30 mouse cellular contexts compared by ENCODE assay signal in the genomic region with DNA sequence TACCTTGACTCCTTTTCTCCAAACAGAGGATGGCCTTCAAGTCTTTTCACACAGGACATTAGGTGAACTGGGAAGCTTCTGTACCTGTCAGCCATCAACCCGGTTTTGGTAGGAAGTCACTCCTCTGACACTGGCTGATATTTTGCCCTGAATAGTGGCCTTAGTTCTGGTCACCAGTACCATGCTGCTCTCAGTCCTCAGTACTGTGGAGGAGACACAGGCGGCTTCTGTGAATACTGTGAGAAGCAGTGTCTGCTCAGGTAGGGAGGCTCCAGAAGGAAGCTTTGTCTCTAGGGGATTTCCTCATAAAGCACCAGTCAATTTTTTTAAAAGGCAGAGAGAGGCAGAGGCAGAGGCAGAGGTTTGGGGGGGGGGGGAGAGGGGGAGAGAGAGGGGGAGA.
DNase-seq lines count a peak whose midpoint lies in the region; ATAC-seq lines count a peak whose summit lies in the region.
"Had no signal": no experiment of that assay in that cellular context is flagged by ENCODE, and none has a peak within 500 bp of the region (broad histone marks: within the 10 kb centered on the region; RNA-seq: fewer than 3 reads in every experiment).

No protein-coding gene starts in this region.

- H3K4me1 ChIP-seq in hindbrain, embryonic 12.5 days, result peaks cover 39% of the 10 kb centered on the region
- H3K4me1 ChIP-seq in hindbrain, embryonic 14.5 days (replicated peaks; ENCODE audit: control insufficient read depth, insufficient read depth, low read length), result peaks cover 21% of the 10 kb centered on the region
- H3K4me1 ChIP-seq in neural tube, embryonic 13.5 days (replicated peaks), result peaks cover 53% of the 10 kb centered on the region
- peaks cover 61% of the 10 kb centered on the region for H3K4me1 ChIP-seq in embryonic facial prominence, embryonic 13.5 days
- peaks cover 64% of the 10 kb centered on the region for H3K4me1 ChIP-seq in limb, embryonic 15.5 days

- DNase-seq in hindbrain, embryonic 14.5 days (ENCODE audit: low spot score), result no peak
- no peak for DNase-seq in neural tube, embryonic 10.5 days (ENCODE audit: extremely low spot score, low spot score)
- DNase-seq in T-cell, adult 2 months (ENCODE audit: low spot score), result no peak
- no peak for DNase-seq in ovary, postnatal 36 days (ENCODE audit: low spot score)
- DNase-seq: adrenal gland, postnatal 14 days; B cell, adult 2 months; cerebellum, adult 11-12 months; cerebellum, adult 9-11 months; embryo, embryonic 11 days; gastrocnemius, postnatal 14 days; heart, postnatal 14 days; kidney, adult 11 months; kidney, postnatal 36 days; left cerebral cortex, postnatal 4 days; liver, postnatal 0 days; lung, postnatal 36 days; right cerebral cortex, adult 18-20 months; spleen, adult 18-20 months; thymus, postnatal 14 days had no signal

- no peak overlapping the region for H3K9ac ChIP-seq in hindbrain, embryonic 12.5 days
- H3K9ac ChIP-seq in hindbrain, embryonic 14.5 days, result no peak overlapping the region
- H3K9ac ChIP-seq in neural tube, embryonic 13.5 days, result no peak overlapping the region
- H3K9ac ChIP-seq in embryonic facial prominence, embryonic 13.5 days, result no peak overlapping the region
- no peak overlapping the region for H3K9ac ChIP-seq in limb, embryonic 15.5 days
- H3K9ac ChIP-seq: embryonic facial prominence, embryonic 15.5 days; liver, embryonic 12.5 days; liver, postnatal 0 days had no signal

- H3K36me3 ChIP-seq in hindbrain, embryonic 12.5 days, result no peaks in the 10 kb centered on the region
- H3K36me3 ChIP-seq in hindbrain, embryonic 14.5 days (replicated peaks; ENCODE audit: control insufficient read depth, insufficient read depth), result no peaks in the 10 kb centered on the region
- no peaks in the 10 kb centered on the region for H3K36me3 ChIP-seq in neural tube, embryonic 13.5 days
- H3K36me3 ChIP-seq in embryonic facial prominence, embryonic 13.5 days, result no peaks in the 10 kb centered on the region
- no peaks in the 10 kb centered on the region for H3K36me3 ChIP-seq in limb, embryonic 15.5 days
- H3K36me3 ChIP-seq: embryonic facial prominence, embryonic 15.5 days; liver, embryonic 12.5 days had no signal

- H3K4me2 ChIP-seq in hindbrain, embryonic 12.5 days (replicated peaks), result no peak overlapping the region
- no peak overlapping the region for H3K4me2 ChIP-seq in hindbrain, embryonic 14.5 days (replicated peaks)
- H3K4me2 ChIP-seq in neural tube, embryonic 13.5 days, result no peak overlapping the region
- no peak overlapping the region for H3K4me2 ChIP-seq in embryonic facial prominence, embryonic 13.5 days
- no peak overlapping the region for H3K4me2 ChIP-seq in limb, embryonic 15.5 days
- H3K4me2 ChIP-seq: embryonic facial prominence, embryonic 15.5 days; liver, embryonic 12.5 days had no signal

- H3K27ac ChIP-seq in hindbrain, embryonic 12.5 days, result peak overlapping the region; percentile 40; the same call in 1 of the 2 replicates
- H3K27ac ChIP-seq in hindbrain, embryonic 14.5 days, result no peak overlapping the region
- peak overlapping the region; percentile 83 for H3K27ac ChIP-seq in neural tube, embryonic 13.5 days (replicated peaks)
- H3K27ac ChIP-seq in embryonic facial prominence, embryonic 13.5 days, result 0 out of 2 replicates have a peak overlapping the region, but pooled peaks have one; percentile 5
- peak overlapping the region; percentile 74 for H3K27ac ChIP-seq in limb, embryonic 15.5 days
- H3K27ac ChIP-seq: embryonic facial prominence, embryonic 15.5 days; layer of hippocampus, adult 2 months; liver, embryonic 12.5 days had no signal

- H3K27me3 ChIP-seq in hindbrain, embryonic 12.5 days, result no peaks in the 10 kb centered on the region
- no peaks in the 10 kb centered on the region for H3K27me3 ChIP-seq in hindbrain, embryonic 14.5 days (ENCODE audit: control insufficient read depth, insufficient read depth, low read length)
- H3K27me3 ChIP-seq in neural tube, embryonic 13.5 days, result no peaks in the 10 kb centered on the region
- no peaks in the 10 kb centered on the region for H3K27me3 ChIP-seq in embryonic facial prominence, embryonic 13.5 days
- no peaks in the 10 kb centered on the region for H3K27me3 ChIP-seq in limb, embryonic 15.5 days
- H3K27me3 ChIP-seq: embryonic facial prominence, embryonic 15.5 days; liver, embryonic 12.5 days; Patski had no signal

- ATAC-seq in hindbrain, embryonic 12.5 days (ENCODE audit: low FRiP score), result no peak
- ATAC-seq in hindbrain, embryonic 14.5 days (ENCODE audit: low FRiP score), result no peak
- no peak for ATAC-seq in neural tube, embryonic 13.5 days (ENCODE audit: low read depth)
- no peak for ATAC-seq in embryonic facial prominence, embryonic 13.5 days (ENCODE audit: insufficient number of reproducible peaks, insufficient read depth, low FRiP score, low TSS enrichment, low read depth)
- ATAC-seq in limb, embryonic 15.5 days (ENCODE audit: insufficient number of reproducible peaks, low FRiP score, low TSS enrichment, low read depth), result no peak
- ATAC-seq: inflammation-experienced regulatory T-cells, adult 6 months; liver, embryonic 12.5 days; liver, postnatal 0 days; midbrain, embryonic 16.5 days; Patski had no signal

- no peaks in the 10 kb centered on the region for H3K9me3 ChIP-seq in hindbrain, embryonic 12.5 days (replicated peaks)
- no peaks in the 10 kb centered on the region for H3K9me3 ChIP-seq in hindbrain, embryonic 14.5 days (ENCODE audit: control insufficient read depth, low read length)
- H3K9me3 ChIP-seq in neural tube, embryonic 13.5 days, result no peaks in the 10 kb centered on the region
- H3K9me3 ChIP-seq in embryonic facial prominence, embryonic 13.5 days, result no peaks in the 10 kb centered on the region
- no peaks in the 10 kb centered on the region for H3K9me3 ChIP-seq in limb, embryonic 15.5 days
- H3K9me3 ChIP-seq: embryonic facial prominence, embryonic 15.5 days; liver, embryonic 12.5 days had no signal

- H3K4me3 ChIP-seq in hindbrain, embryonic 12.5 days, result no peak overlapping the region
- H3K4me3 ChIP-seq in hindbrain, embryonic 14.5 days (replicated peaks; ENCODE audit: low read length), result no peak overlapping the region
- H3K4me3 ChIP-seq in neural tube, embryonic 13.5 days, result no peak overlapping the region
- H3K4me3 ChIP-seq in embryonic facial prominence, embryonic 13.5 days, result no peak overlapping the region
- no peak overlapping the region for H3K4me3 ChIP-seq in limb, embryonic 15.5 days
- H3K4me3 ChIP-seq: embryonic facial prominence, embryonic 15.5 days; layer of hippocampus, adult 2 months; liver, embryonic 12.5 days; myocyte had no signal

- 47% methylated on average over 2 of the region's 2 CpGs for WGBS in hindbrain, embryonic 12.5 days
- WGBS in hindbrain, embryonic 14.5 days, result 45% methylated on average over 2 of the region's 2 CpGs
- WGBS in neural tube, embryonic 13.5 days, result 46% methylated on average over 2 of the region's 2 CpGs
- WGBS in embryonic facial prominence, embryonic 13.5 days, result 31% methylated on average over 2 of the region's 2 CpGs
- 44% methylated on average over 2 of the region's 2 CpGs for WGBS in limb, embryonic 15.5 days
